Mouse (Mus musculus): Measurements from ENCODE around the gene Pla1a. TPM values are rescaled to one million over a fixed set of nuclear protein-coding genes. Genes with fewer than 3 reads are reported as not detected.

Pla1a gene
- polyA plus RNA-seq, 1 experiment, result 14.4 TPM

GRCm38 (mm10) chr16:38467091-38467916 is 34.4 kb upstream of the Pla1a start:
- H3K4me3 ChIP-seq (ENCODE audit: insufficient read depth, low read depth, low read length), result no peak overlapping the region
- H3K27ac ChIP-seq (replicated peaks; ENCODE audit: low read depth, low read length), result no peak overlapping the region
- H3K4me1 ChIP-seq (ENCODE audit: control insufficient read depth, insufficient read depth, insufficient read length, low read length), result no peaks in the 10 kb centered on the region

- H3K4me1 ChIP-seq (ENCODE audit: control insufficient read depth, insufficient read depth, insufficient read length, low read length), result no peaks in the 10 kb centered on the region
- no peak overlapping the region for H3K27ac ChIP-seq (replicated peaks; ENCODE audit: low read depth, low read length)
Observed at GRCm38 (mm10) chr16:38466089-38466488, 33.1 kb upstream of the Pla1a start.

GRCm38 (mm10) chr16:38463305-38463704 is 30.4 kb upstream of the Pla1a start:
- Histone ChIP-seq H3K4me3 (ENCODE audit: insufficient read depth, low read depth, low read length) (no peak overlapping the region), H3K27ac (replicated peaks; ENCODE audit: low read depth, low read length) (no peak overlapping the region), H3K4me1 (ENCODE audit: control insufficient read depth, insufficient read depth, insufficient read length, low read length) (no peaks in the 10 kb centered on the region)

More at GRCm38 (mm10) chr16:38466089-38466488, 33.1 kb upstream of the Pla1a start:
- H3K4me3 ChIP-seq (ENCODE audit: insufficient read depth, low read depth, low read length), result no peak overlapping the region

GRCm38 (mm10) chr16:38462161-38462560 is 29.2 kb upstream of the Pla1a start:
- no peaks in the 10 kb centered on the region for H3K4me1 ChIP-seq (ENCODE audit: control insufficient read depth, insufficient read depth, insufficient read length, low read length)
- H3K27ac ChIP-seq (replicated peaks; ENCODE audit: low read depth, low read length), result no peak overlapping the region
- H3K4me3 ChIP-seq (ENCODE audit: insufficient read depth, low read depth, low read length), result no peak overlapping the region

- Histone ChIP-seq H3K4me1 (ENCODE audit: control insufficient read depth, insufficient read depth, insufficient read length, low read length) (no peaks in the 10 kb centered on the region), H3K4me3 (ENCODE audit: insufficient read depth, low read depth, low read length) (no peak overlapping the region), H3K27ac (replicated peaks; ENCODE audit: low read depth, low read length) (no peak overlapping the region)
Observed at GRCm38 (mm10) chr16:38461749-38462148, 28.8 kb upstream of the Pla1a start.

- H3K4me1 ChIP-seq (ENCODE audit: control insufficient read depth, insufficient read depth, insufficient read length, low read length), result no peaks in the 10 kb centered on the region
- no peak overlapping the region for H3K4me3 ChIP-seq (ENCODE audit: insufficient read depth, low read depth, low read length)
- H3K27ac ChIP-seq (replicated peaks; ENCODE audit: low read depth, low read length), result no peak overlapping the region
Observed at GRCm38 (mm10) chr16:38459990-38460389, 27.0 kb upstream of the Pla1a start.

GRCm38 (mm10) chr16:38458600-38459280 is 25.8 kb upstream of the Pla1a start:
- H3K27ac ChIP-seq (replicated peaks; ENCODE audit: low read depth, low read length), result no peak overlapping the region
- H3K4me1 ChIP-seq (ENCODE audit: control insufficient read depth, insufficient read depth, insufficient read length, low read length), result no peaks in the 10 kb centered on the region
- H3K4me3 ChIP-seq (ENCODE audit: insufficient read depth, low read depth, low read length), result no peak overlapping the region

- H3K4me1 ChIP-seq (ENCODE audit: control insufficient read depth, insufficient read depth, insufficient read length, low read length), result no peaks in the 10 kb centered on the region
- no peak overlapping the region for H3K4me3 ChIP-seq (ENCODE audit: insufficient read depth, low read depth, low read length)
- 0 out of 2 replicates have a peak overlapping the region, but pooled peaks have one; percentile 30 for H3K27ac ChIP-seq (replicated peaks; ENCODE audit: low read depth, low read length)
Observed at GRCm38 (mm10) chr16:38456812-38457567, 24.0 kb upstream of the Pla1a start.

GRCm38 (mm10) chr16:38455511-38456418 is 22.8 kb upstream of the Pla1a start, which contains the start of gene Cd80:
TSS of gene Cd80 (plus strand) at chr16:38455561.
- Histone ChIP-seq H3K27ac (replicated peaks; ENCODE audit: low read depth, low read length) (no peak within 1 kb of the TSS), H3K4me1 (ENCODE audit: control insufficient read depth, insufficient read depth, insufficient read length, low read length) (no peaks in the 10 kb centered on the region), H3K4me3 (ENCODE audit: insufficient read depth, low read depth, low read length) (no peak within 1 kb of the TSS)

GRCm38 (mm10) chr16:38454533-38455254 is 21.7 kb upstream of the Pla1a start:
- Histone ChIP-seq H3K27ac (replicated peaks; ENCODE audit: low read depth, low read length) (no peak overlapping the region), H3K4me1 (ENCODE audit: control insufficient read depth, insufficient read depth, insufficient read length, low read length) (no peaks in the 10 kb centered on the region), H3K4me3 (ENCODE audit: insufficient read depth, low read depth, low read length) (no peak overlapping the region)

GRCm38 (mm10) chr16:38453952-38454351 is 21.0 kb upstream of the Pla1a start:
- H3K27ac ChIP-seq (replicated peaks; ENCODE audit: low read depth, low read length), result no peak overlapping the region
- H3K4me3 ChIP-seq (ENCODE audit: insufficient read depth, low read depth, low read length), result no peak overlapping the region
- no peaks in the 10 kb centered on the region for H3K4me1 ChIP-seq (ENCODE audit: control insufficient read depth, insufficient read depth, insufficient read length, low read length)

GRCm38 (mm10) chr16:38453203-38453553 is 20.2 kb upstream of the Pla1a start:
- H3K27ac ChIP-seq (replicated peaks; ENCODE audit: low read depth, low read length), result peak overlapping the region; percentile 93
- H3K4me1 ChIP-seq (ENCODE audit: control insufficient read depth, insufficient read depth, insufficient read length, low read length), result no peaks in the 10 kb centered on the region
- H3K4me3 ChIP-seq (ENCODE audit: insufficient read depth, low read depth, low read length), result peak overlapping the region; percentile 87

- no peaks in the 10 kb centered on the region for H3K4me1 ChIP-seq (ENCODE audit: control insufficient read depth, insufficient read depth, insufficient read length, low read length)
- H3K27ac ChIP-seq (replicated peaks; ENCODE audit: low read depth, low read length), result peak within 1 kb of the TSS; percentile 93
- peak within 1 kb of the TSS; percentile 87 for H3K4me3 ChIP-seq (ENCODE audit: insufficient read depth, low read depth, low read length)
Observed at GRCm38 (mm10) chr16:38452442-38453202, 19.7 kb upstream of the Pla1a start, which contains the start of gene Adprh. TSS of gene Adprh (minus strand) at chr16:38452703.

Measured in brown adipose tissue, adult 24 weeks (tissue).